Mouse (Mus musculus) forebrain, embryonic 12.5 days (tissue): ENCODE data around the gene Ppm1m. TPM values are rescaled to one million over a fixed set of nuclear protein-coding genes. Genes with fewer than 3 reads are reported as not detected.

ENCODE experiments used
- ATAC-seq: fragments of 200-750 bp; cut with Nextera tagmentation; 2 replicates; pipeline ENCODE4 v1.8.0; 2017; ENCODE audit warnings: moderate TSS enrichment; ENCODE audit not compliant: low FRiP score
- H3K27ac ChIP-seq: fragments of 300-500 bp; sonication (generic); 2 replicates; pipeline ENCODE4 v1.5.1; 2016; ENCODE audit warnings: mild to moderate bottlenecking
- H3K27me3 ChIP-seq: fragments of 300-500 bp; sonication (generic); 2 replicates; pipeline ENCODE4 v1.6.1; 2016; ENCODE audit warnings: mild to moderate bottlenecking
- H3K36me3 ChIP-seq: fragments of 300-500 bp; sonication (generic); replicated peaks from 2 replicates; pipeline ENCODE4 v1.6.1; 2016; ENCODE audit warnings: mild to moderate bottlenecking
- H3K4me1 ChIP-seq: fragments of 300-500 bp; sonication (generic); 2 replicates; pipeline ENCODE4 v1.6.1; 2016
- H3K4me2 ChIP-seq: fragments of 300-500 bp; sonication (generic); 2 replicates; pipeline ENCODE4 v1.6.1; 2016; ENCODE audit warnings: mild to moderate bottlenecking, moderate library complexity
- H3K4me3 ChIP-seq: fragments of 300-500 bp; sonication (generic); replicated peaks from 2 replicates; pipeline ENCODE4 v1.5.1; 2016; ENCODE audit warnings: mild to moderate bottlenecking
- H3K9ac ChIP-seq: fragments of 300-500 bp; sonication (generic); 2 replicates; pipeline ENCODE4 v1.6.1; 2016; ENCODE audit warnings: mild to moderate bottlenecking
- H3K9me3 ChIP-seq: fragments of 300-500 bp; sonication (generic); 2 replicates; pipeline ENCODE4 v1.6.1; 2016
- WGBS: fragments of 180-500 bp; shearing (Covaris S2); methylation state at CpG from one replicate; pipeline ENCODE4 v1.1.7; 2016; 5-methylcytosine and 5-hydroxymethylcytosine counted together
- polyA plus RNA-seq: library from polyadenylated mRNA; unstranded; fragments of >200 nt; fragmentation: Nextera tagmentation; extraction: Ambion mirVana; gene quantifications from 2 replicates; pipeline ENCODE4 v1.2.1, GENCODE M21; 2016

Gene Ppm1m
- polyA plus RNA-seq, 1 experiment from 2014 or later, result 33.3 TPM

DNA sequence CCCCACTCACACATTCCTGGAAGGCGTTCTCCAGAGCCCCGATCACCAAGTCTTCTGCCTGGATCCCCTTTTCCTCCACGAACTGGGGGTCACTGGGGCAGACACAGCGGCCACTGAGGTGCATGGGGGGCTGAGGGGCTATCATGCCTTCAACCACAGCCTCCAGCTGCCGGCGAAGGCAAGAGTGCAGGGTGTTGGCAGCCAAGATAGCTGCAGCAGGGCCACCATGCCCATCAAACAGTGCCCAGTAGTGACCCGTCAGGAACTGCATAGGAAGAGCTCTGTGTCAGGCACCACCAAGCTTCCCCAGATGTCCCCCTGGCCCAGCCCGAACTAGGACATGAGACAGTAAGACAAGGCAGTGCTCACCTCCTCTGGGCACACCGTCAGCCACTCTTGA lies 1.8 kb downstream of the Ppm1m start:
- no peak overlapping the region for H3K27ac ChIP-seq
- peaks cover 23% of the 10 kb centered on the region for H3K36me3 ChIP-seq
- H3K4me2 ChIP-seq, result no peak overlapping the region
- no peak overlapping the region for H3K9ac ChIP-seq
- H3K27me3 ChIP-seq, result 0 out of 2 replicates have a peak, but pooled peaks cover 7% of the 10 kb centered on the region
- WGBS, result 93% methylated on average over 9 of the region's 9 CpGs
- no peak for ATAC-seq
- peaks cover 27% of the 10 kb centered on the region for H3K4me1 ChIP-seq
- no peaks in the 10 kb centered on the region for H3K9me3 ChIP-seq
- H3K4me3 ChIP-seq, result 0 out of 2 replicates have a peak overlapping the region, but pooled peaks have one; percentile 8

GRCm38 (mm10) chr9:106197081-106197713 lies 2.3 kb downstream of the Ppm1m start:
- Histone ChIP-seq H3K4me2 (no peak overlapping the region), H3K27me3 (0 out of 2 replicates have a peak, but pooled peaks cover 7% of the 10 kb centered on the region), H3K27ac (no peak overlapping the region), H3K4me1 (peaks cover 25% of the 10 kb centered on the region), H3K9ac (no peak overlapping the region), H3K36me3 (peaks cover 28% of the 10 kb centered on the region), H3K4me3 (no peak overlapping the region), H3K9me3 (no peaks in the 10 kb centered on the region)
- 89% methylated on average over 3 of the region's 3 CpGs for WGBS
- ATAC-seq, result no peak

- Histone ChIP-seq H3K9me3 (no peaks in the 10 kb centered on the region), H3K36me3 (peaks cover 42% of the 10 kb centered on the region), H3K27me3 (0 out of 2 replicates have a peak, but pooled peaks cover 2% of the 10 kb centered on the region), H3K4me3 (no peak overlapping the region), H3K4me2 (no peak overlapping the region), H3K27ac (no peak overlapping the region), H3K4me1 (peaks cover 23% of the 10 kb centered on the region), H3K9ac (no peak overlapping the region)
- ATAC-seq, result no peak
- WGBS, result 83% methylated on average over 8 of the region's 8 CpGs
These were observed 3.9 kb downstream of the Ppm1m start for GRCm38 (mm10) chr9:106195693-106196092.

DNA sequence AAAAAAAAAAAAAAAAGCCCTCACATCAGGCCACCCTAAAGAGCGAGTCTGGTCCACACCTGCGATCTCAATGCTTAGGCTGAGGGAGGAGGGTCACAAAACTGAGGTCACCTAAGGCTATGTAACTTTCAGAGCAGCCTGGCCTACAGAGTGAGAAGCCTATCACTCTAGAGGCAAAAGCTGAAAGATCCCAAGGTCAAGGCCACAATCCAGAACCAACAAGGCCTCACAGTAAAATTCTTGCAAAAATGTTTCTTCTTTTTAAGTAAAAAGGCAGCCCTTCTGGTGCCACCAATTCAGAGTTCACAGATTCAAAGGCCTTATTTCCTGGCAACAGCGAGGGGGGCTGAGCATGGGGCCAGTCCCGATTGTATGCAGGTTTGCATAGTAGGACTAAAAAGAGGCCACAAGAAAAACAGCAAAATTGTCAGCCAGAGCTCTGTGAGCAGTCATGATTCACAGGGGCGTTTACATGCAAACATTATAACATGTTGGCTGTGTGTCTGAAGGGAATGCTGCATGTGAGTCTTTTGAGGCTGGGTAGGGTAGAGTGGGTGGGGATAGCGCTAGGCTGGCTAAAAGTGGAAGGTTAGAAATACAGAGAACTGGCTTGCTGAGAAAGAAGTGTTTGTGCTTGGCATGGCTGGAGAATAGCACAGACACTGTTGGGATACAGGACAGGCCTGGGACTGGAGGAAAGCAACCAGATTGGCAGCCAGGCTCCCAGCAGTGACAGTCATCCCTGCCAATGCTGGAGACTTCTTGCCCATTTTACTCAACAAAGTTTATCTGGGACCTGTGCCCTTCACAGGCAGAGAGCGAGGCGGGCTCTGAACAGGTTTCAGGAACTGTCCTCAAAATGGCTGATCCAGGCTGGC lies 5.4 kb downstream of the Ppm1m start:
- Histone ChIP-seq H3K9me3 (no peaks in the 10 kb centered on the region), H3K9ac (no peak overlapping the region), H3K4me3 (no peak overlapping the region), H3K4me1 (peaks cover 17% of the 10 kb centered on the region), H3K4me2 (no peak overlapping the region), H3K27ac (0 out of 2 replicates have a peak overlapping the region, but pooled peaks have one; percentile 19), H3K36me3 (peaks cover 57% of the 10 kb centered on the region), H3K27me3 (0 out of 2 replicates have a peak, but pooled peaks cover 2% of the 10 kb centered on the region)
- WGBS, result 93% methylated on average over 8 of the region's 8 CpGs
- ATAC-seq, result no peak

DNA sequence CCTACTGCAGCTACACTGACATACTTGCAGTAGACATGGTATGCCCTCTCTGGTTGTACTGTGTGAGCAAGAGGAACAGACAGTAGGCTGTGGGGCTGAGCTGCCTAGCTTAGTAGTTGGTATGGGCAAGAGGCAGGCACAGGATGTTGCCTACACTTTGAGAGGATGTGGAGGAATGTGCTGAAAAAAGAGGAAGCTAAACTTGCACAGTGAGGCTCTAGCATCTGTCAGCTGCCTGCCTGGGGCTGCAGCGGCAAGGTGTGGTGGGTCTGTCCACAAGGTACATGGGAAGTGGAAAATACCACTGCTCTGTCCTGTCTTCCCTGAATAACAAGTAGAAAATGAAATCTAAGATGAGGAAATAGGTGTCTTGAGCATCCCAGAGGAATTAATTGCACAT lies 6.5 kb downstream of the Ppm1m start:
- ATAC-seq, result no peak
- H3K36me3 ChIP-seq, result peaks cover 69% of the 10 kb centered on the region
- 0 out of 2 replicates have a peak, but pooled peaks cover 2% of the 10 kb centered on the region for H3K27me3 ChIP-seq
- H3K27ac ChIP-seq, result no peak overlapping the region
- no peak overlapping the region for H3K9ac ChIP-seq
- H3K4me2 ChIP-seq, result no peak overlapping the region
- no peak overlapping the region for H3K4me3 ChIP-seq
- WGBS, result 94% methylated on average over 1 of the region's 1 CpGs
- H3K4me1 ChIP-seq, result peaks cover 6% of the 10 kb centered on the region
- no peaks in the 10 kb centered on the region for H3K9me3 ChIP-seq

- no peak for ATAC-seq
- H3K9me3 ChIP-seq, result no peaks in the 10 kb centered on the region
- H3K27ac ChIP-seq, result no peak overlapping the region
- no peaks in the 10 kb centered on the region for H3K27me3 ChIP-seq
- no peaks in the 10 kb centered on the region; the same call in 1 of the 2 replicates for H3K4me1 ChIP-seq
- 95% methylated on average over 8 of the region's 8 CpGs for WGBS
- no peak overlapping the region for H3K4me3 ChIP-seq
- H3K4me2 ChIP-seq, result no peak overlapping the region
- H3K36me3 ChIP-seq, result peaks cover 79% of the 10 kb centered on the region
- H3K9ac ChIP-seq, result no peak overlapping the region
These were observed 7.5 kb downstream of the Ppm1m start for GRCm38 (mm10) chr9:106192024-106192423.

- Histone ChIP-seq H3K4me1 (no peaks in the 10 kb centered on the region; the same call in 1 of the 2 replicates), H3K36me3 (peaks cover 81% of the 10 kb centered on the region), H3K9ac (no peak overlapping the region), H3K4me2 (no peak overlapping the region), H3K9me3 (no peaks in the 10 kb centered on the region), H3K27me3 (no peaks in the 10 kb centered on the region), H3K27ac (no peak overlapping the region), H3K4me3 (no peak overlapping the region)
- 94% methylated on average over 1 of the region's 1 CpGs for WGBS
- ATAC-seq, result no peak
These were observed 8.2 kb downstream of the Ppm1m start for GRCm38 (mm10) chr9:106191355-106191754.

DNA sequence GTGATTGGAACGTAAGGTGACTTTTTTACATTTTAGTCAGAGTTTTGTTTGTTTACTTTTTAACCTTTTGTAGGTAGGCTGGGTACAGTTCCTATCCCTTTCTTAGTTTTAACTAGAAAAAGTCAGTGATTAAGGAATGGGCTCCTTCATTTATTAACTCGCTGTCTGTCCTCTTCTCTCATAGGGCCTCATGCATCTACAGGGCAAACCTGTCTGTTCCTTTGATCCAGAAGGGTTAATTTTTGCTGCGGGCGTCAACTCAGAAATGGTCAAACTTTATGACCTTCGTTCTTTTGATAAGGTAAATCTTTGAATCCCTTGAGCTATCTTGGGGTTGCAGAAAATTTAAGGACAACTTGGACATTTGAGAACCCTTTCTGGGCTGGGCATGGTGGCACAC lies 15.6 kb downstream of the Ppm1m start:
- peaks cover 93% of the 10 kb centered on the region for H3K36me3 ChIP-seq
- no peak for ATAC-seq
- H3K9ac ChIP-seq, result no peak overlapping the region
- WGBS, result 95% methylated on average over 5 of the region's 5 CpGs
- no peaks in the 10 kb centered on the region for H3K9me3 ChIP-seq
- H3K4me3 ChIP-seq, result no peak overlapping the region
- H3K4me1 ChIP-seq, result no peaks in the 10 kb centered on the region
- no peaks in the 10 kb centered on the region for H3K27me3 ChIP-seq
- H3K4me2 ChIP-seq, result no peak overlapping the region
- no peak overlapping the region for H3K27ac ChIP-seq

DNA sequence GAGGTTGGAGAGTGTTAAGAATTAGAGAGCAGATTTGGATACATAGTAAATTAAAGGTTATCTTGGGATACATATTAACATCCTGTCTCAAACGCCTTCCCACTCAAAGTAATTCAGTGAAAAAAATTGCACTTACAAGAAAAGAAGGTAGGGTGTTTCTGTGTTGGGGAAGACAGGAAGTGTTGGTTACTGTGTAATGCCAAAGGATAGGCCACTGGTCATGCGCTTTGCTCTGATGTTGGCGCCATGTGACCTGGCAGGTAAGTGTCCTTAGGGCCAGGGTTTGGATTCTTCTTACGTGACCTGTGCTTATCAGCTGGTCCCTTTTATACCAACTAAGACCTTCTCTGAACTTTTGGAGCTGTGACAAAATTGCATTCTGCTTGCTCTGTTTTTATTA lies 17.4 kb downstream of the Ppm1m start:
- 93% methylated on average over 4 of the region's 4 CpGs for WGBS

DNA sequence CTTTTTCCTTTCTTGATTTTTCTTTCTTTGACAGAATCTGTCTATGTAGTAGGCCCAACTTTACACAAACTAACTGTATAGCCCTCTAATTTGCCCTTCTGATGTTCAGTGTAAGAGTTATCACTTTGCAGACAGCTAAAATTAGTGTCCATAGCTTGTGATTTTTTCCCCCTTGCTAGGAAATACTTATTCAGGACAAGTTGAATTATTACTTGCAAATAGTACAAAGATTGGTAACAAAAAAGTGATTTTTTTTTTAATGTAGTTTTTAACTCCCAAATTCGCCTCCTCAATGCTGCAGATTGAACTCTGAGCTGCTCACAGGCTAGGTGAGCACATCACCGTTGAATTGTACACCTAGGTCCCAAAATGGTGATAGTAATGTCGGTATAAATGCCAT lies 19.6 kb downstream of the Ppm1m start:
- Histone ChIP-seq H3K4me2 (no peak overlapping the region), H3K36me3 (peaks cover 81% of the 10 kb centered on the region), H3K9ac (no peak overlapping the region), H3K27me3 (no peaks in the 10 kb centered on the region), H3K9me3 (no peaks in the 10 kb centered on the region), H3K27ac (no peak overlapping the region), H3K4me1 (peaks cover 9% of the 10 kb centered on the region), H3K4me3 (no peak overlapping the region)
- ATAC-seq, result no peak
- 94% methylated on average over 3 of the region's 3 CpGs for WGBS

More for the DNA sequence above, 17.4 kb downstream of the Ppm1m start:
- no peak overlapping the region for H3K4me3 ChIP-seq
- no peak overlapping the region for H3K4me2 ChIP-seq
- no peak overlapping the region for H3K9ac ChIP-seq
- H3K27ac ChIP-seq, result no peak overlapping the region
- peaks cover 92% of the 10 kb centered on the region for H3K36me3 ChIP-seq
- ATAC-seq, result no peak
- no peaks in the 10 kb centered on the region for H3K27me3 ChIP-seq
- no peaks in the 10 kb centered on the region for H3K9me3 ChIP-seq
- H3K4me1 ChIP-seq, result no peaks in the 10 kb centered on the region

- H3K36me3 ChIP-seq, result peaks cover 76% of the 10 kb centered on the region
- H3K27ac ChIP-seq, result no peak overlapping the region
- peaks cover 13% of the 10 kb centered on the region for H3K4me1 ChIP-seq
- no peak overlapping the region for H3K4me2 ChIP-seq
- ATAC-seq, result no peak
- H3K9ac ChIP-seq, result no peak overlapping the region
- no peaks in the 10 kb centered on the region for H3K27me3 ChIP-seq
- H3K4me3 ChIP-seq, result no peak overlapping the region
- H3K9me3 ChIP-seq, result no peaks in the 10 kb centered on the region
- WGBS, result 90% methylated on average over 2 of the region's 2 CpGs
These were observed 20.1 kb downstream of the Ppm1m start for GRCm38 (mm10) chr9:106179454-106179853.

DNA sequence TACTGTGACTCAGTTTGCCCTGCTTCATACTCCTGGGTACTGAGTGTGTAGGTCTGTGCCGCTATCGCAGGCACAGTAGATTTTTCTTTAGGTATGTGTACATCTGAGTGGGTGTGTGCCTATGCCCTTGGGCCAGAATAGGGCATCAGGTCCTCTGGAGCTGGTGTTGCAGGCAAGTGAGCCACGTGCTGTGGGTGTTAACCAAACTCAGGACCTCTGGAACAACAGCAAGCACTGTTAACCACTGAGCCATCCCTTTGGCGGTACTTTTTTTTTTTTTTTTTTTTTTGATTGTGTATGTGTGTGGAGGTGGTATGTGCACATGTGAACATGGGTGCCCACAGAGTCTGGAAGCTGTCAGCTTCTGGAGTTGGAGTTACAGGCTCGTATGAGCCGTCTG lies 21.7 kb downstream of the Ppm1m start:
- 95% methylated on average over 6 of the region's 6 CpGs for WGBS
- no peak for ATAC-seq
- peaks cover 60% of the 10 kb centered on the region for H3K36me3 ChIP-seq

More for the DNA sequence above, 21.7 kb downstream of the Ppm1m start:
- Histone ChIP-seq H3K9ac (no peak overlapping the region), H3K27me3 (no peaks in the 10 kb centered on the region), H3K27ac (no peak overlapping the region), H3K4me3 (no peak overlapping the region), H3K4me2 (no peak overlapping the region), H3K4me1 (peaks cover 28% of the 10 kb centered on the region), H3K9me3 (no peaks in the 10 kb centered on the region)
